Mouse (Mus musculus) lung, postnatal 14 days (tissue): Measurements from ENCODE around the gene Ccrl2.

Experiments
- DNase-seq: peaks from one replicate; pipeline ENCODE4 v3.0.0; 2021

The Ccrl2 gene

GRCm38 (mm10) chr9:111056798-111057543 lies at the start of gene Ccrl2:
Ccrl2 (minus strand) TSS chr9:111057519.
- DNase-seq = peak; percentile 67

- DNase-seq = no peak
Observed at GRCm38 (mm10) chr9:111103893-111104292, 46.6 kb upstream of the Ccrl2 start.

GRCm38 (mm10) chr9:111103293-111103692 lies 46.0 kb upstream of the Ccrl2 start:
- no peak for DNase-seq

GRCm38 (mm10) chr9:111100406-111100805 lies 43.1 kb upstream of the Ccrl2 start:
- DNase-seq = no peak

- DNase-seq = no peak
Observed at GRCm38 (mm10) chr9:111097543-111097942, 40.2 kb upstream of the Ccrl2 start.

- DNase-seq = no peak
Observed at GRCm38 (mm10) chr9:111096419-111097326, 39.4 kb upstream of the Ccrl2 start.

GRCm38 (mm10) chr9:111095710-111096109 lies 38.4 kb upstream of the Ccrl2 start:
- no peak for DNase-seq

GRCm38 (mm10) chr9:111094626-111095025 lies 37.3 kb upstream of the Ccrl2 start:
- DNase-seq = no peak

- DNase-seq = peak; percentile 73
Observed at GRCm38 (mm10) chr9:111093094-111093493, 35.8 kb upstream of the Ccrl2 start.

- DNase-seq = peak; percentile 45
Observed at GRCm38 (mm10) chr9:111092657-111093056, 35.3 kb upstream of the Ccrl2 start.

GRCm38 (mm10) chr9:111088886-111089285 lies 31.6 kb upstream of the Ccrl2 start:
- no peak for DNase-seq

- DNase-seq = no peak
Observed at GRCm38 (mm10) chr9:111087960-111088359, 30.6 kb upstream of the Ccrl2 start.

GRCm38 (mm10) chr9:111086995-111087606 lies 29.8 kb upstream of the Ccrl2 start:
- DNase-seq = no peak

GRCm38 (mm10) chr9:111086137-111086536 lies 28.8 kb upstream of the Ccrl2 start:
- no peak for DNase-seq

GRCm38 (mm10) chr9:111085329-111085728 lies 28.0 kb upstream of the Ccrl2 start:
- DNase-seq = no peak

- DNase-seq = no peak
Observed at GRCm38 (mm10) chr9:111081765-111082164, 24.4 kb upstream of the Ccrl2 start.

GRCm38 (mm10) chr9:111080801-111081200 lies 23.5 kb upstream of the Ccrl2 start:
- no peak for DNase-seq

GRCm38 (mm10) chr9:111077745-111078144 lies 20.4 kb upstream of the Ccrl2 start:
- DNase-seq = no peak

GRCm38 (mm10) chr9:111072971-111073370 lies 15.7 kb upstream of the Ccrl2 start:
- no peak for DNase-seq

GRCm38 (mm10) chr9:111072175-111072574 lies 14.9 kb upstream of the Ccrl2 start:
- peak; percentile 71 for DNase-seq

GRCm38 (mm10) chr9:111070546-111070961 lies 13.2 kb upstream of the Ccrl2 start:
- DNase-seq = peak; percentile 79

GRCm38 (mm10) chr9:111067052-111067451 lies 9.7 kb upstream of the Ccrl2 start:
- no peak for DNase-seq

GRCm38 (mm10) chr9:111062840-111063239 lies 5.5 kb upstream of the Ccrl2 start:
- DNase-seq = no peak
